Mouse (Mus musculus) mature B cell (primary cell): ENCODE measurements around the gene Alppl2.

ENCODE experiments used
- in situ Hi-C: fragments of 300-500 bp; cut with MboI; formaldehyde crosslinking; loops from 2 replicates; pipeline ENCODE4 v1.14.3; 2019

The Alppl2 gene

DNA sequence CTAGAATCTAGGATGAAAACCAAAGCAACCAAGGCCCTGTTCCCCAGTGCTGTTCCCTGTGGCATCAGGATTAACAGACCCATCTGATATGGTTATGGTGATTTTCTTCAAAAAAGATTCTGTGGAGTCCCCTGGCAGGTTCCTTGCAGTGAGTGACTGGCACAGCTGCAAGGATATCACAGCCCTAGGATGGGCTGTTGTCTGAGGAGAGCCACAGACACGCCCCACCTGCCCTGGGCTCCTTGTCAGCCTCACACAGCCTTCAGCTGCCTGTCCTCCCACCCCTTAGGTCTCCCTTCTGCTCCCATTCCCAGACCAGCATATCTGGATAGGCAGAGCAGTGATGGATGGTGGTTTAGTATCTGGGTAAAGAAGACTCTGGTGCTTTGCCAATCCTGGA, 39.0 kb downstream of the Alppl2 start:
- in situ Hi-C loops, result no loop called here

DNA sequence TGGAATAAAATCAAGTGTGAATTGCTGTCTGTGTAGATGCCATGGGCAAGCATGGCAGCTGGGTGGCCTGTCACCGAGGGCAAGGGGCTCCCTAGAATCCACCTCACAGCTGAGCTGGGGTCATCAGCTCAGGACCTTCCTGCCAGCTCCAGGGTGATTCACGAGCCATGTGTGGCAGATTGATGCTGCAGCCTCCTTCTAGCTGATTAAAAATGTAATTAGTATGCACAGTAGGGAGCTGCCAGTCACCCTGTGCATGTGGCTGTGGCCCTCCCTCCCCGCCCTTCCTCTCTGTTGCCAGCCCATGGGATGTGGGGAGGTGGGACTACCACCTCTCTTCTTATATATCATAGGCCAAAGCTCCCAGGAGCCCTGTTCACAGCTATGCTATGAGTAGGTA, 39.7 kb downstream of the Alppl2 start:
- in situ Hi-C loops, result no loop called here

DNA sequence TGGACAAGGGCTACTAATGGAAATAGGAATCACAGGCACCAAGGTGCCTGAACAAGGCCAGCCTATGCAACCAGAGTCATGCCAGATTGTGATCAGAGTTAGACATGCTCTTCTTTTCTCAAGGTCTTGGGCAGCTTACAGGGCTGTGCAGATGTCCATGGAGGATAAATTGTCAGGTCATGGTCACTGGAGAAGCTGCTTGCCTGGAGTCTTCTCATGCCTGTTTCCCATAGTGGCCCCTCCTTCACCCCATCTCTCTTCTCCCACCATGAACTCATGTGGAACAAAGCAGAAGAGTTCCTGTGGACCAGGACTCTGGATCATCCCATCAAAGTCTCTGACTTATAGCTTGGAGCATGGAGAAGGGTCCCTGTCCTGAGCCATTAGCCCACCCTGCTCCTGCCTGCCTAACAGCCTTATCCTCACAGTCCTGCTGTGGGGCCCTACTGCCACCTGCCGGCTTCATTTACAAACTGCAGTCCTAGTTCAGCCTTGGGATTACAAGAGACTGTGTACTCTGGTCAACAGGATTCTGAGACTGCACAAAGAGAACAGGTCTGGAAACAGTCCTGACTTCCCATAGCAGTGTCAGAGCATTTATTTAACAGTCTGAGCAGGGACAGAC, 47.8 kb downstream of the Alppl2 start:
- in situ Hi-C loops, result loop anchor here (10.0 to 25.0 kb wide), 2 partner anchors 377 to 655 kb away; no protein-coding TSS in a partner anchor

DNA sequence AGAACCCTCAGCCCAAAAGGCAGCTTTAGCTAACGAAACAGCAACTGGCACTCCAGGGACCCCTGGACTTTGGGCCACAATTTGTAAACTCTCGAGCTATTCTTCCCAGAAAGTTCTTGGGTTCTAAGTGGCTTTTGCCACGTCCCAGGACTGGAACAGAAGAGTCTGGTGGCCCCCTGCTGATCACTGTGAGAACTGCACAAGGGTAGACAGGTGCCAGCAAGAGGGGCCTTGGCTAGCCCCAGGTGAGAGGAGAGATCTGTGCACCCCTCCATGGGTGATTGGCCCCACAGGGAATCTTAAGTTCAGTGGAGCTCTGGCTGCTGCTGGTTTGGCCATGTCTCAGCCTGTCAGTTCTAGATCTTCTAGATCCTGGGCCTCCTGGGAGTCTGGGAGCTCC, 48.6 kb downstream of the Alppl2 start:
- in situ Hi-C loops, result loop anchor here (10.0 to 25.0 kb wide), 2 partner anchors 376 to 654 kb away; no protein-coding TSS in a partner anchor

DNA sequence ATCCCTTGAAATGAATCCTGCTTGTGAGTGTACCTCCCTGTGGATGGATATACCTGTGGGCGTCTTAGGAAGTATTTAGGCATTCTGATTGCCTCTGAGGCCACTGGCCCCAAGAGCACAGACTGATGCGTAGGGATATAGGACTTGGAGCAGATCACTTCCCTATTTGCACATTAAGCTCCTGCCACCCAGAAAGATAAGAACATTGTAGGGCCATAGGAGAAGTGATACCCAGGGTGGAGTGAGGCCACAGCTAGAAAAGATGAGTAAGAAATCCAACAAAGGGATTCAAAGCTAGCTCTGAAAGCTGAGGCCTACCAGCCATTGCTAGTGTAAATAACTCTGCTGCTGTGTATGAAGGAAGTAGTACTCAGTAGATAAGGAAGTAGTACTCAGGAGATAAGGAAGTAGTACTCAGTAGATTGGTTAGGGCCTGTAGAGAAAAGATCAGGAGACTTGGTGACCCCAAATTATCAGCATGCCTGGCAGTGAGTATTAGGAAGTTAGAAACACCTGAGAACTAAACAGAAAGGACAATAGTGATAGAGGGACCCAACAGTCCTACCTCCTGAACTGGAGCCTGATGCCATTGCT, 51.2 kb downstream of the Alppl2 start:
- in situ Hi-C loops, result loop anchor here (25.0 kb wide), 1 partner anchor 651 kb away; no protein-coding TSS in a partner anchor
